Mouse (Mus musculus) liver, embryonic 16.5 days (tissue): ENCODE measurements around the gene Ogfrl1. TPM values are rescaled to one million over a fixed set of nuclear protein-coding genes. Genes with fewer than 3 reads are reported as not detected.

Experiments
- ATAC-seq: fragments of 200-750 bp; cut with Nextera tagmentation; 2 replicates; pipeline ENCODE4 v1.8.0; 2017; ENCODE audit warnings: low read depth, mild to moderate bottlenecking, moderate number of reproducible peaks, moderate library complexity
- H3K27ac ChIP-seq: fragments of 300-500 bp; sonication (generic); 2 replicates; pipeline ENCODE4 v1.5.1; 2014; ENCODE audit warnings: mild to moderate bottlenecking, low read length
- H3K27me3 ChIP-seq: fragments of 300-500 bp; sonication (generic); 2 replicates; pipeline ENCODE4 v1.6.1; 2014; ENCODE audit warnings: low read depth, low read length, mixed read lengths; ENCODE audit not compliant: control insufficient read depth, insufficient read depth
- H3K36me3 ChIP-seq: fragments of 300-500 bp; sonication (generic); 2 replicates; pipeline ENCODE4 v1.6.1; 2014; ENCODE audit warnings: mild to moderate bottlenecking; ENCODE audit not compliant: control insufficient read depth, insufficient read depth
- H3K4me1 ChIP-seq: fragments of 300-500 bp; sonication (generic); 2 replicates; pipeline ENCODE4 v1.6.1; 2014; ENCODE audit warnings: low read depth, low read length, mixed read lengths; ENCODE audit not compliant: control insufficient read depth
- H3K4me2 ChIP-seq: fragments of 300-500 bp; sonication (generic); 2 replicates; pipeline ENCODE4 v1.6.1; 2014; ENCODE audit warnings: low read depth, low read length, mixed read lengths
- H3K4me3 ChIP-seq: fragments of 300-500 bp; sonication (generic); 2 replicates; pipeline ENCODE4 v1.5.1; 2014; ENCODE audit warnings: low read depth, mild to moderate bottlenecking, low read length
- H3K9ac ChIP-seq: fragments of 300-500 bp; sonication (generic); 2 replicates; pipeline ENCODE4 v1.6.1; 2014; ENCODE audit warnings: low read depth, low read length
- H3K9me3 ChIP-seq: fragments of 300-500 bp; sonication (generic); replicated peaks from 2 replicates; pipeline ENCODE4 v1.6.1; 2016; ENCODE audit warnings: low read length; ENCODE audit not compliant: control insufficient read depth
- WGBS: fragments of 180-500 bp; shearing (Covaris S2); extraction: QIAGEN DNeasy Blood & Tissue Kit; methylation state at CpG from one replicate; pipeline ENCODE4 v1.1.7; 2014; ENCODE audit not compliant: insufficient replicate concordance; 5-methylcytosine and 5-hydroxymethylcytosine counted together
- polyA plus RNA-seq: library from polyadenylated mRNA; unstranded; fragments of >200 nt; fragmentation: Nextera tagmentation; extraction: Ambion mirVana; gene quantifications from 2 replicates; pipeline ENCODE4 v1.2.1, GENCODE M21; 2015

The Ogfrl1 gene
- polyA plus RNA-seq, 1 experiment from 2014 or later = 7.3 TPM

GRCm38 (mm10) chr1:23379911-23380740 is 17.4 kb downstream of the Ogfrl1 start:
- ATAC-seq = no peak
- Histone ChIP-seq H3K27ac (peak overlapping the region; percentile 60), H3K4me2 (peak overlapping the region; percentile 47), H3K9ac (peak overlapping the region; percentile 52), H3K4me1 (peaks cover 37% of the 10 kb centered on the region), H3K27me3 (no peaks in the 10 kb centered on the region), H3K4me3 (peak overlapping the region; percentile 35), H3K36me3 (peaks cover 12% of the 10 kb centered on the region), H3K9me3 (no peaks in the 10 kb centered on the region)
- WGBS = 34% methylated on average over 17 of the region's 17 CpGs

GRCm38 (mm10) chr1:23379321-23379720 is 18.3 kb downstream of the Ogfrl1 start:
- 63% methylated on average over 6 of the region's 6 CpGs for WGBS
- Histone ChIP-seq H3K27ac (peak overlapping the region; percentile 12; the same call in 1 of the 2 replicates), H3K4me3 (no peak overlapping the region), H3K9me3 (no peaks in the 10 kb centered on the region), H3K27me3 (no peaks in the 10 kb centered on the region), H3K9ac (peak overlapping the region; percentile 52), H3K4me2 (peak overlapping the region; percentile 47), H3K36me3 (peaks cover 15% of the 10 kb centered on the region), H3K4me1 (peaks cover 37% of the 10 kb centered on the region)
- no peak for ATAC-seq

GRCm38 (mm10) chr1:23377572-23377971 is 20.0 kb downstream of the Ogfrl1 start:
- Histone ChIP-seq H3K4me1 (peaks cover 39% of the 10 kb centered on the region), H3K9me3 (no peaks in the 10 kb centered on the region), H3K27ac (no peak overlapping the region; the same call in 1 of the 2 replicates), H3K4me3 (no peak overlapping the region), H3K4me2 (no peak overlapping the region), H3K9ac (no peak overlapping the region), H3K36me3 (peaks cover 15% of the 10 kb centered on the region), H3K27me3 (no peaks in the 10 kb centered on the region)
- ATAC-seq = no peak
- 71% methylated on average over 13 of the region's 13 CpGs for WGBS

- H3K27me3 ChIP-seq = no peaks in the 10 kb centered on the region
- 48% methylated on average over 4 of the region's 4 CpGs for WGBS
- H3K4me1 ChIP-seq = peaks cover 13% of the 10 kb centered on the region
- H3K9ac ChIP-seq = no peak overlapping the region
- H3K9me3 ChIP-seq = no peaks in the 10 kb centered on the region
- ATAC-seq = peak; percentile 63; the same call in 1 of the 2 replicates
- peaks cover 17% of the 10 kb centered on the region for H3K36me3 ChIP-seq
- no peak overlapping the region for H3K4me3 ChIP-seq
- H3K4me2 ChIP-seq = no peak overlapping the region
- H3K27ac ChIP-seq = no peak overlapping the region
Observed at GRCm38 (mm10) chr1:23374156-23374555, 23.4 kb downstream of the Ogfrl1 start.

GRCm38 (mm10) chr1:23365614-23366013 is 32.0 kb downstream of the Ogfrl1 start:
- Histone ChIP-seq H3K4me2 (no peak overlapping the region), H3K4me3 (no peak overlapping the region), H3K9ac (no peak overlapping the region), H3K36me3 (peaks cover 3% of the 10 kb centered on the region), H3K27me3 (no peaks in the 10 kb centered on the region), H3K9me3 (no peaks in the 10 kb centered on the region), H3K4me1 (no peaks in the 10 kb centered on the region; the same call in 1 of the 2 replicates), H3K27ac (no peak overlapping the region)
- ATAC-seq = no peak
- 80% methylated on average over 2 of the region's 2 CpGs for WGBS

GRCm38 (mm10) chr1:23352895-23353294 is 44.7 kb downstream of the Ogfrl1 start:
- 65% methylated on average over 6 of the region's 6 CpGs for WGBS
- ATAC-seq = no peak

GRCm38 (mm10) chr1:23351756-23352155 is 45.8 kb downstream of the Ogfrl1 start:
- ATAC-seq = no peak
- H3K27me3 ChIP-seq = no peaks in the 10 kb centered on the region
- no peaks in the 10 kb centered on the region for H3K36me3 ChIP-seq
- WGBS = 58% methylated on average over 4 of the region's 4 CpGs
- no peak overlapping the region for H3K4me3 ChIP-seq
- no peak overlapping the region for H3K27ac ChIP-seq
- no peak overlapping the region for H3K9ac ChIP-seq
- H3K4me1 ChIP-seq = no peaks in the 10 kb centered on the region
- H3K9me3 ChIP-seq = no peaks in the 10 kb centered on the region
- no peak overlapping the region for H3K4me2 ChIP-seq

More at GRCm38 (mm10) chr1:23352895-23353294, 44.7 kb downstream of the Ogfrl1 start:
- no peak overlapping the region for H3K4me2 ChIP-seq
- no peaks in the 10 kb centered on the region for H3K27me3 ChIP-seq
- H3K4me3 ChIP-seq = no peak overlapping the region
- H3K36me3 ChIP-seq = no peaks in the 10 kb centered on the region
- no peaks in the 10 kb centered on the region for H3K9me3 ChIP-seq
- no peak overlapping the region for H3K27ac ChIP-seq
- H3K9ac ChIP-seq = no peak overlapping the region
- no peaks in the 10 kb centered on the region for H3K4me1 ChIP-seq

GRCm38 (mm10) chr1:23345633-23346032 is 51.9 kb downstream of the Ogfrl1 start:
- 48% methylated on average over 3 of the region's 3 CpGs for WGBS
- H3K27ac ChIP-seq = no peak overlapping the region
- H3K27me3 ChIP-seq = no peaks in the 10 kb centered on the region
- no peak for ATAC-seq
- no peak overlapping the region for H3K9ac ChIP-seq
- no peak overlapping the region for H3K4me3 ChIP-seq
- no peak overlapping the region for H3K4me2 ChIP-seq
- H3K9me3 ChIP-seq = no peaks in the 10 kb centered on the region
- H3K4me1 ChIP-seq = no peaks in the 10 kb centered on the region
- no peaks in the 10 kb centered on the region for H3K36me3 ChIP-seq

GRCm38 (mm10) chr1:23342864-23343263 is 54.7 kb downstream of the Ogfrl1 start:
- Histone ChIP-seq H3K4me2 (no peak overlapping the region), H3K27me3 (no peaks in the 10 kb centered on the region), H3K9me3 (no peaks in the 10 kb centered on the region), H3K4me1 (no peaks in the 10 kb centered on the region), H3K27ac (no peak overlapping the region), H3K4me3 (no peak overlapping the region), H3K36me3 (no peaks in the 10 kb centered on the region), H3K9ac (no peak overlapping the region)
- no peak for ATAC-seq
- WGBS = 59% methylated on average over 4 of the region's 4 CpGs
